Mouse (Mus musculus) heart, embryonic 15.5 days (tissue): Measurements from ENCODE around the gene Uqcr10. TPM values are rescaled to one million over a fixed set of nuclear protein-coding genes. Genes with fewer than 3 reads are reported as not detected.

Source experiments
- ATAC-seq: fragments of 200-750 bp; cut with Nextera tagmentation; replicated peaks from 2 replicates; pipeline ENCODE4 v1.8.0; 2017; ENCODE audit warnings: low read depth, moderate TSS enrichment; ENCODE audit not compliant: insufficient number of reproducible peaks, insufficient read depth, low FRiP score
- H3K27ac ChIP-seq: fragments of 300-500 bp; sonication (generic); 2 replicates; pipeline ENCODE4 v1.5.1; 2015; ENCODE audit warnings: mild to moderate bottlenecking, inconsistent platforms
- H3K27me3 ChIP-seq: fragments of 300-500 bp; sonication (generic); 2 replicates; pipeline ENCODE4 v1.6.1; 2015; ENCODE audit warnings: inconsistent platforms
- H3K36me3 ChIP-seq: fragments of 300-500 bp; sonication (generic); 2 replicates; pipeline ENCODE4 v1.6.1; 2015; ENCODE audit warnings: mild to moderate bottlenecking, inconsistent platforms
- H3K4me1 ChIP-seq: fragments of 300-500 bp; sonication (generic); replicated peaks from 2 replicates; pipeline ENCODE4 v1.6.1; 2015; ENCODE audit warnings: inconsistent platforms
- H3K4me2 ChIP-seq: fragments of 300-500 bp; sonication (generic); 2 replicates; pipeline ENCODE4 v1.6.1; 2015; ENCODE audit warnings: inconsistent platforms, mild to moderate bottlenecking, moderate library complexity
- H3K4me3 ChIP-seq: fragments of 300-500 bp; sonication (generic); 2 replicates; pipeline ENCODE4 v1.5.1; 2015; ENCODE audit warnings: mild to moderate bottlenecking, inconsistent platforms
- H3K9ac ChIP-seq: fragments of 300-500 bp; sonication (generic); 2 replicates; pipeline ENCODE4 v1.6.1; 2015; ENCODE audit warnings: mild to moderate bottlenecking, inconsistent platforms
- H3K9me3 ChIP-seq: fragments of 300-500 bp; sonication (generic); replicated peaks from 2 replicates; pipeline ENCODE4 v1.6.1; 2016; ENCODE audit warnings: inconsistent platforms
- WGBS: fragments of 180-500 bp; shearing (Covaris S2); methylation state at CpG from one replicate; pipeline ENCODE4 v1.1.7; 2015; ENCODE audit warnings: mixed read lengths; 5-methylcytosine and 5-hydroxymethylcytosine counted together
- polyA plus RNA-seq: library from polyadenylated mRNA; unstranded; fragments of >200 nt; fragmentation: Nextera tagmentation; extraction: Ambion mirVana; gene quantifications from 2 replicates; pipeline ENCODE4 v1.2.1, GENCODE M21; 2015

Uqcr10 gene
- polyA plus RNA-seq, 1 experiment from 2014 or later, result 2,078 TPM

DNA sequence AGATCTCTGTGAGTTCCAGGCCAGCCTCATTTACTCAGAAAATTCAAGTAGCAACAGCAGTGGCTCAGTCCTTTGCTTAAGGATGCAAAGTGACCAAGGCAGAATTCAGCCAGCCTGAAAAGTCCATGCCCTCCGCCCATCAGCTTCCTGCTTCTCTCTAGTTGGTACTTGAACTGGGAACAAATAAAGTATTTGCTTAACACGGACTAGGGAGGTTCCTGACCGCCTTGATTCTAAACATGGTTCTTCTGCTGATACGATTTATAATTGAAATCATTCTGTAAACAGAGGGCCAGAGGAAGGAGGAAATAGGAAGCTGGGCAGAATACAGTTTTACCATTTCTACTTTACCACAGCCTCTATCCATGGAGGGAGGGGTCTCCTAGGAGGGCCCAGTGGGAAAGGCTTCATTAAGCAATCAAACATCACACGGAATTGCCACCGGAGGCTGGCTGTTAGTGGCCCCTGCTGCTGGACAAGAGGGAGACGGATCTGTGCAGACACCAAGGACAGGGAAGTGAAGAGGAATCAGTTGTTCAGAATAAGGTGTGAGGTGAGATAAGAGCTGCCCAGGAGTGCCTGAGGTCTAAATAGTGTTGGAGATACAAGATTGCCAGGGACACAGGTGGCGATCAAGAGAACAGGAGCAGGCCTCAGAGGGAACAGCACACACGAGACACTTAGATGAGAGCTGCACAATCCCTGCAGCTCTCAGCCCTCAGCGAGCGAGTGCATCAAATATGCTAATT lies 15.3 kb downstream of the Uqcr10 start:
- Histone ChIP-seq H3K27ac (no peak overlapping the region), H3K9me3 (no peaks in the 10 kb centered on the region), H3K4me2 (no peak overlapping the region), H3K4me3 (no peak overlapping the region), H3K27me3 (no peaks in the 10 kb centered on the region), H3K36me3 (no peaks in the 10 kb centered on the region), H3K4me1 (peaks cover 2% of the 10 kb centered on the region; the same call in 1 of the 2 replicates), H3K9ac (no peak overlapping the region)
- 55% methylated on average over 11 of the region's 11 CpGs for whole genome bisulfite sequencing
- ATAC-seq, result no peak

DNA sequence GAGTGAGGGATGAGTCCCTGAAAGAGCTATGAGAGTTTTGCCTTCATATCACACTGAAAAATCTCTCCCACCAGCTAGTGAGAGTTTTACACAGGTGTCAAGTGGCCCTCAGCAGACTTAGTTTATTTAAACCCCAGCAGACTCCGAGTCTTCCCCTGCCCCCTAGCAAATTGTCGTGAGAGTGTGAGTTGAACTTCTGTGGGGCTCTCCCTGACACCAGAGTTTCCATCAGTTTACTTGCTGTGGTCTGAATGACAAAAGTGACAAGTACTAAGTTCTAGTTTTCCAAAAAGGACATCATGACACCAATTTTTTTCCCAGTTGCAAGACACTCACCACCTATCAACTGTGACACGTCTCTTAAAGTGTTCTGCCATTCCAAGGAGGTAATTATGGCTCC lies 16.3 kb downstream of the Uqcr10 start:
- no peaks in the 10 kb centered on the region for H3K9me3 ChIP-seq
- no peaks in the 10 kb centered on the region for H3K27me3 ChIP-seq
- H3K4me3 ChIP-seq, result no peak overlapping the region
- no peak for ATAC-seq
- H3K36me3 ChIP-seq, result peaks cover 6% of the 10 kb centered on the region; the same call in 1 of the 2 replicates
- no peak overlapping the region for H3K9ac ChIP-seq
- H3K4me2 ChIP-seq, result no peak overlapping the region
- no peak overlapping the region for H3K27ac ChIP-seq
- H3K4me1 ChIP-seq, result peaks cover 2% of the 10 kb centered on the region; the same call in 1 of the 2 replicates
- 44% methylated on average over 3 of the region's 3 CpGs for WGBS

DNA sequence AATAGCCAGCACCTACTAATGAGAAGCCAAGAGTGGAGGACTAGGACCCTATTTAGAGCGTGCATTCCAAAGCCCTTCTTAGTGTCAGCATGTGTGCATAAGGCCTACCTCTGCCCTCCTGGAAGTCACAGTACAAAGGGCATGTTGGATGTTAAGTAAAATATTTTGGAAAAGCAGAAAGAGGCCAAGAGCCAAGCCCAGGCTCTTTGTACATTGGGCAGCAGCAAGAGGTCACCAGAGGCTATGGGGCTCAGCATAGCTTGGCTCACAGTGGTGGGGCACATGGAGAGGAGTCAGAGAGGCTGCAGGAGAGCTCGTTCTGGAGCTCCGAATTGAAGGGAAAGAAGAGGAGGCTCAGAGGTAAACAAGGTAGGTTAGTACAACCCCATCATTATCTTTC lies 17.1 kb downstream of the Uqcr10 start:
- Histone ChIP-seq H3K9ac (no peak overlapping the region), H3K36me3 (peaks cover 13% of the 10 kb centered on the region; the same call in 1 of the 2 replicates), H3K27me3 (no peaks in the 10 kb centered on the region), H3K4me2 (no peak overlapping the region), H3K4me3 (no peak overlapping the region), H3K4me1 (peaks cover 2% of the 10 kb centered on the region; the same call in 1 of the 2 replicates), H3K9me3 (no peaks in the 10 kb centered on the region), H3K27ac (no peak overlapping the region)
- ATAC-seq, result no peak
- 75% methylated on average over 3 of the region's 3 CpGs for WGBS

GRCm38 (mm10) chr11:4685510-4685909 lies 18.6 kb downstream of the Uqcr10 start:
- Histone ChIP-seq H3K9me3 (no peaks in the 10 kb centered on the region), H3K9ac (no peak overlapping the region), H3K27ac (no peak overlapping the region), H3K36me3 (peaks cover 23% of the 10 kb centered on the region), H3K27me3 (no peaks in the 10 kb centered on the region), H3K4me3 (no peak overlapping the region), H3K4me1 (0 out of 2 replicates have a peak, but pooled peaks cover 2% of the 10 kb centered on the region), H3K4me2 (no peak overlapping the region)
- no peak for ATAC-seq
- 78% methylated on average over 5 of the region's 5 CpGs for WGBS

GRCm38 (mm10) chr11:4685071-4685470 lies 19.1 kb downstream of the Uqcr10 start:
- Histone ChIP-seq H3K4me3 (no peak overlapping the region), H3K9ac (no peak overlapping the region), H3K27ac (no peak overlapping the region), H3K36me3 (peaks cover 26% of the 10 kb centered on the region), H3K27me3 (no peaks in the 10 kb centered on the region), H3K9me3 (no peaks in the 10 kb centered on the region), H3K4me2 (no peak overlapping the region), H3K4me1 (0 out of 2 replicates have a peak, but pooled peaks cover 2% of the 10 kb centered on the region)
- 45% methylated on average over 4 of the region's 4 CpGs for WGBS
- no peak for ATAC-seq

GRCm38 (mm10) chr11:4684186-4684585 lies 20.0 kb downstream of the Uqcr10 start:
- Histone ChIP-seq H3K4me1 (0 out of 2 replicates have a peak, but pooled peaks cover 2% of the 10 kb centered on the region), H3K4me3 (no peak overlapping the region), H3K36me3 (peaks cover 28% of the 10 kb centered on the region), H3K27ac (no peak overlapping the region), H3K27me3 (no peaks in the 10 kb centered on the region), H3K4me2 (no peak overlapping the region), H3K9ac (no peak overlapping the region), H3K9me3 (no peaks in the 10 kb centered on the region)
- no peak for ATAC-seq
- WGBS, result 64% methylated on average over 6 of the region's 6 CpGs

DNA sequence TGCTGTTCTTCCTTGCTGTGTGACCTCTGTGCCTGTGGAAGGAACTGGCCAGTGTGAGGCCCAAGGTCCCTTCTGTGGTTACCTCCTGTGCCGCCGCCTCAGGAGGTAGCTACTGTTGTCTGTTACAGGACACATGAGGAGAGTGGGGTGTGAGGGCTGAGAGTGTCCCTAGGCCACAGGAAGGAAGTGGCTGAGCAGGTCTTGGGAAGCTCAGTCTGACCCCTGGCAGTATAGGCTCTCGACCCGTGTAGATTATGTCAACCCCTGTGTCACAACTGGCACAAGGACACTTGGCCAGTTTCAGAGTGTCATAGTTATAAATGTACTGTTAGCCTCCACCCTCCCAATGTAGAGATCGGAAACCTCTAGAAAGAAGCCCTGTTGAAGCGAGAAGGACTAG lies 20.6 kb downstream of the Uqcr10 start:
- no peak for ATAC-seq
- 0 out of 2 replicates have a peak, but pooled peaks cover 2% of the 10 kb centered on the region for H3K4me1 ChIP-seq
- H3K36me3 ChIP-seq, result peaks cover 28% of the 10 kb centered on the region
- no peak overlapping the region for H3K4me2 ChIP-seq
- H3K9me3 ChIP-seq, result no peaks in the 10 kb centered on the region
- H3K4me3 ChIP-seq, result no peak overlapping the region
- 75% methylated on average over 6 of the region's 6 CpGs for WGBS
- H3K9ac ChIP-seq, result no peak overlapping the region
- H3K27me3 ChIP-seq, result no peaks in the 10 kb centered on the region
- no peak overlapping the region for H3K27ac ChIP-seq

- no peak for ATAC-seq
- WGBS, result 49% methylated on average over 3 of the region's 3 CpGs
- Histone ChIP-seq H3K27ac (no peak overlapping the region), H3K36me3 (peaks cover 28% of the 10 kb centered on the region), H3K9me3 (no peaks in the 10 kb centered on the region), H3K9ac (no peak overlapping the region), H3K4me2 (no peak overlapping the region), H3K4me1 (0 out of 2 replicates have a peak, but pooled peaks cover 1% of the 10 kb centered on the region), H3K27me3 (no peaks in the 10 kb centered on the region), H3K4me3 (no peak overlapping the region)
Observed at GRCm38 (mm10) chr11:4680126-4680525, 24.0 kb downstream of the Uqcr10 start.

DNA sequence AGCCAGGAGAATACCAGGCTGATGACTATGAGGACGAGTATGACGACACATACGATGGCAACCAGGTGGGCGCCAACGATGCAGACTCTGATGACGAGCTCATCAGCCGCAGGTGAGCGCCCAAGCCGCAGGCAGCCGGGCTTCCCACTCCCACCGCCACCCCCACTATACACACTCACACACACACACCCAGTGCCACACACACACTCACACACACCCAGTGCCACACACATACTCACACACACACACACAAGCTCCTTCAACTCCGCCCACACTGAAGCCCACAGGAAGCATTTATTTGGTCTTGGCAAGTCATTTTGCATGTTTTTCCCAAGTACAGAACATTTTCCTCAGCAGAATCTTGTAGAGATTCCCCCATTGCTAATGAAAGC lies 24.7 kb downstream of the Uqcr10 start:
- ATAC-seq, result no peak
- peaks cover 28% of the 10 kb centered on the region for H3K36me3 ChIP-seq

GRCm38 (mm10) chr11:4678700-4679440 lies 25.3 kb downstream of the Uqcr10 start:
- Histone ChIP-seq H3K4me3 (no peak overlapping the region), H3K4me2 (no peak overlapping the region), H3K4me1 (no peaks in the 10 kb centered on the region), H3K27ac (no peak overlapping the region), H3K36me3 (peaks cover 28% of the 10 kb centered on the region), H3K27me3 (no peaks in the 10 kb centered on the region), H3K9ac (no peak overlapping the region), H3K9me3 (no peaks in the 10 kb centered on the region)
- WGBS, result 75% methylated on average over 13 of the region's 13 CpGs
- ATAC-seq, result no peak

More for the DNA sequence above, 24.7 kb downstream of the Uqcr10 start:
- WGBS, result 93% methylated on average over 12 of the region's 12 CpGs
- Histone ChIP-seq H3K9me3 (no peaks in the 10 kb centered on the region), H3K4me2 (no peak overlapping the region), H3K4me3 (no peak overlapping the region), H3K9ac (no peak overlapping the region), H3K27me3 (no peaks in the 10 kb centered on the region), H3K4me1 (no peaks in the 10 kb centered on the region), H3K27ac (no peak overlapping the region)

DNA sequence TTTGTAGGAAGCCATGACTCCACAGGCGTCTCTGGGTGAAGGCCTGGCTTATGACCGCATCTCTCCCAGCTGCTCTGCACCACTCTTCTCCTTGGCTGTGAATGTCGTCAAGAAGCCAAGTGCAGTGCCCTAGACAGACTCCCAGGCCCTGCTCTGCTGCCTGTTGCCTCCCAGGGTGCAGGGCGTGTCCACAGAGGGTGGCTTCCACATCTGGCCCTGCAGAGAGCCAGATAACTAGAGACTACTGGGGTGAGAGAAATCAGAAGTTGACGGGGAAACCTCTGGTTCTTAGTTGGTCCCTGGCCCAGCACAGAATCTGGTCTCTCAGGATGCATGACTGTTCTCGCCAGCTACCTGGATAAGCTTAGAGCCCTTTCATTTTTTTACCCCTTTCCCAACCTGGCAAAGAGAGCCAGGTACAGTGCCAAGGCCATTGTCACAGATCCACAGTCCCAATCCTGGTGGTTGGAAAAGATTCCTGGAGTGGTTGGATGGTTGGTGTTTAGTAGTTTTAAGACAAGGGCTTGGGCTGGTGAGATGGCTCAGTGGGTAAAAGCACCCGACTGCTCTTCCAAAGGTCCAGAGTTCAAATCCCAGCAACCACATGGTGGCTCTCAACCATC lies 26.8 kb downstream of the Uqcr10 start:
- WGBS, result 85% methylated on average over 7 of the region's 7 CpGs
- H3K4me1 ChIP-seq, result no peaks in the 10 kb centered on the region
- H3K27me3 ChIP-seq, result no peaks in the 10 kb centered on the region
- no peaks in the 10 kb centered on the region for H3K9me3 ChIP-seq
- H3K4me3 ChIP-seq, result no peak overlapping the region
- peaks cover 23% of the 10 kb centered on the region for H3K36me3 ChIP-seq
- no peak for ATAC-seq
- no peak overlapping the region for H3K9ac ChIP-seq
- H3K27ac ChIP-seq, result no peak overlapping the region
- H3K4me2 ChIP-seq, result no peak overlapping the region
